Mouse (Mus musculus): ENCODE measurements at regions not wholly inside any gene's neighbourhood (a gene's known extent, or its start where the extent isn't known, plus 50 kb on each side); places are given as distances from the start of the nearest gene placed in this dataset.

- Histone ChIP-seq H3K27me3 (ENCODE audit: control insufficient read depth, insufficient read depth, low read length) (no peaks in the 10 kb centered on the region), H3K4me1 (ENCODE audit: control insufficient read depth, insufficient read depth, low read length) (no peaks in the 10 kb centered on the region), H3K27ac (ENCODE audit: low read length) (no peak overlapping the region), H3K4me2 (ENCODE audit: low read depth, low read length) (no peak overlapping the region), H3K9me3 (replicated peaks; ENCODE audit: control insufficient read depth, low read length) (no peaks in the 10 kb centered on the region), H3K9ac (ENCODE audit: low read length) (no peak overlapping the region), H3K4me3 (replicated peaks; ENCODE audit: low read length) (no peak overlapping the region), H3K36me3 (ENCODE audit: control insufficient read depth, insufficient read depth, low read length) (no peaks in the 10 kb centered on the region)
- 84% methylated on average over 16 of the region's 16 CpGs for WGBS
- ATAC-seq (ENCODE audit: insufficient read depth, low FRiP score) = no peak
Measured at GRCm38 (mm10) chr13:48094275-48095035, 166.6 kb upstream of the Id4 start.

GRCm38 (mm10) chr13:48102156-48102555 is 158.9 kb upstream of the Id4 start:
- H3K9ac ChIP-seq (ENCODE audit: low read length) = no peak overlapping the region
- H3K9me3 ChIP-seq (replicated peaks; ENCODE audit: control insufficient read depth, low read length) = no peaks in the 10 kb centered on the region
- H3K4me1 ChIP-seq (ENCODE audit: control insufficient read depth, insufficient read depth, low read length) = no peaks in the 10 kb centered on the region
- no peak overlapping the region for H3K27ac ChIP-seq (ENCODE audit: low read length)
- 76% methylated on average over 8 of the region's 8 CpGs for WGBS
- H3K36me3 ChIP-seq (ENCODE audit: control insufficient read depth, insufficient read depth, low read length) = no peaks in the 10 kb centered on the region
- no peak overlapping the region for H3K4me3 ChIP-seq (replicated peaks; ENCODE audit: low read length)
- ATAC-seq (ENCODE audit: insufficient read depth, low FRiP score) = no peak
- H3K4me2 ChIP-seq (ENCODE audit: low read depth, low read length) = no peak overlapping the region
- no peaks in the 10 kb centered on the region for H3K27me3 ChIP-seq (ENCODE audit: control insufficient read depth, insufficient read depth, low read length)

- H3K36me3 ChIP-seq (ENCODE audit: control insufficient read depth, insufficient read depth, low read length) = no peaks in the 10 kb centered on the region
- H3K4me2 ChIP-seq (ENCODE audit: low read depth, low read length) = no peak overlapping the region
- H3K9ac ChIP-seq (ENCODE audit: low read length) = no peak overlapping the region
- H3K27ac ChIP-seq (ENCODE audit: low read length) = no peak overlapping the region
- ATAC-seq (ENCODE audit: insufficient read depth, low FRiP score) = no peak
- H3K4me3 ChIP-seq (replicated peaks; ENCODE audit: low read length) = no peak overlapping the region
- no peaks in the 10 kb centered on the region for H3K9me3 ChIP-seq (replicated peaks; ENCODE audit: control insufficient read depth, low read length)
- H3K4me1 ChIP-seq (ENCODE audit: control insufficient read depth, insufficient read depth, low read length) = no peaks in the 10 kb centered on the region
- 62% methylated on average over 7 of the region's 7 CpGs for WGBS
- H3K27me3 ChIP-seq (ENCODE audit: control insufficient read depth, insufficient read depth, low read length) = no peaks in the 10 kb centered on the region
Measured at GRCm38 (mm10) chr13:48102576-48102975, 158.5 kb upstream of the Id4 start.

GRCm38 (mm10) chr13:48104766-48105165 is 156.3 kb upstream of the Id4 start:
- Histone ChIP-seq H3K4me2 (ENCODE audit: low read depth, low read length) (no peak overlapping the region), H3K9ac (ENCODE audit: low read length) (no peak overlapping the region), H3K4me3 (replicated peaks; ENCODE audit: low read length) (no peak overlapping the region), H3K36me3 (ENCODE audit: control insufficient read depth, insufficient read depth, low read length) (no peaks in the 10 kb centered on the region), H3K27me3 (ENCODE audit: control insufficient read depth, insufficient read depth, low read length) (no peaks in the 10 kb centered on the region), H3K4me1 (ENCODE audit: control insufficient read depth, insufficient read depth, low read length) (no peaks in the 10 kb centered on the region), H3K27ac (ENCODE audit: low read length) (no peak overlapping the region), H3K9me3 (replicated peaks; ENCODE audit: control insufficient read depth, low read length) (no peaks in the 10 kb centered on the region)
- no peak for ATAC-seq (ENCODE audit: insufficient read depth, low FRiP score)
- WGBS = 57% methylated on average over 6 of the region's 6 CpGs

GRCm38 (mm10) chr13:48106946-48107345 is 154.1 kb upstream of the Id4 start:
- Histone ChIP-seq H3K9ac (ENCODE audit: low read length) (no peak overlapping the region), H3K27ac (ENCODE audit: low read length) (no peak overlapping the region), H3K9me3 (replicated peaks; ENCODE audit: control insufficient read depth, low read length) (no peaks in the 10 kb centered on the region), H3K36me3 (ENCODE audit: control insufficient read depth, insufficient read depth, low read length) (no peaks in the 10 kb centered on the region), H3K4me3 (replicated peaks; ENCODE audit: low read length) (no peak overlapping the region), H3K27me3 (ENCODE audit: control insufficient read depth, insufficient read depth, low read length) (no peaks in the 10 kb centered on the region), H3K4me2 (ENCODE audit: low read depth, low read length) (no peak overlapping the region), H3K4me1 (ENCODE audit: control insufficient read depth, insufficient read depth, low read length) (no peaks in the 10 kb centered on the region)
- no peak for ATAC-seq (ENCODE audit: insufficient read depth, low FRiP score)
- WGBS = 84% methylated on average over 5 of the region's 5 CpGs

- no peaks in the 10 kb centered on the region for H3K36me3 ChIP-seq (ENCODE audit: control insufficient read depth, insufficient read depth, low read length)
- no peaks in the 10 kb centered on the region for H3K9me3 ChIP-seq (replicated peaks; ENCODE audit: control insufficient read depth, low read length)
- no peak overlapping the region for H3K4me2 ChIP-seq (ENCODE audit: low read depth, low read length)
- H3K4me1 ChIP-seq (ENCODE audit: control insufficient read depth, insufficient read depth, low read length) = no peaks in the 10 kb centered on the region
- no peak for ATAC-seq (ENCODE audit: insufficient read depth, low FRiP score)
- no peak overlapping the region for H3K27ac ChIP-seq (ENCODE audit: low read length)
- no peak overlapping the region for H3K4me3 ChIP-seq (replicated peaks; ENCODE audit: low read length)
- WGBS = 63% methylated on average over 7 of the region's 7 CpGs
- no peaks in the 10 kb centered on the region for H3K27me3 ChIP-seq (ENCODE audit: control insufficient read depth, insufficient read depth, low read length)
- no peak overlapping the region for H3K9ac ChIP-seq (ENCODE audit: low read length)
Measured at GRCm38 (mm10) chr13:48115890-48116289, 145.1 kb upstream of the Id4 start.

GRCm38 (mm10) chr13:48126582-48126981 is 134.4 kb upstream of the Id4 start:
- no peak overlapping the region for H3K4me2 ChIP-seq (ENCODE audit: low read depth, low read length)
- WGBS = 75% methylated on average over 6 of the region's 6 CpGs
- 0 out of 2 replicates have a peak, but pooled peaks cover 4% of the 10 kb centered on the region for H3K4me1 ChIP-seq (ENCODE audit: control insufficient read depth, insufficient read depth, low read length)
- no peak overlapping the region for H3K4me3 ChIP-seq (replicated peaks; ENCODE audit: low read length)
- H3K9me3 ChIP-seq (replicated peaks; ENCODE audit: control insufficient read depth, low read length) = no peaks in the 10 kb centered on the region
- no peak overlapping the region for H3K9ac ChIP-seq (ENCODE audit: low read length)
- no peaks in the 10 kb centered on the region for H3K27me3 ChIP-seq (ENCODE audit: control insufficient read depth, insufficient read depth, low read length)
- H3K27ac ChIP-seq (ENCODE audit: low read length) = no peak overlapping the region
- no peak for ATAC-seq (ENCODE audit: insufficient read depth, low FRiP score)
- H3K36me3 ChIP-seq (ENCODE audit: control insufficient read depth, insufficient read depth, low read length) = no peaks in the 10 kb centered on the region

- peak overlapping the region; percentile 58 for H3K4me2 ChIP-seq (ENCODE audit: low read depth, low read length)
- no peaks in the 10 kb centered on the region for H3K9me3 ChIP-seq (replicated peaks; ENCODE audit: control insufficient read depth, low read length)
- H3K36me3 ChIP-seq (ENCODE audit: control insufficient read depth, insufficient read depth, low read length) = no peaks in the 10 kb centered on the region
- no peak overlapping the region for H3K27ac ChIP-seq (ENCODE audit: low read length)
- no peaks in the 10 kb centered on the region for H3K27me3 ChIP-seq (ENCODE audit: control insufficient read depth, insufficient read depth, low read length)
- 0 out of 2 replicates have a peak, but pooled peaks cover 4% of the 10 kb centered on the region for H3K4me1 ChIP-seq (ENCODE audit: control insufficient read depth, insufficient read depth, low read length)
- peak; percentile 76; the same call in 1 of the 2 replicates for ATAC-seq (ENCODE audit: insufficient read depth, low FRiP score)
- WGBS = 2% methylated on average over 17 of the region's 17 CpGs
- peak overlapping the region; percentile 33 for H3K4me3 ChIP-seq (replicated peaks; ENCODE audit: low read length)
- H3K9ac ChIP-seq (ENCODE audit: low read length) = peak overlapping the region; percentile 49
Measured at GRCm38 (mm10) chr13:48130724-48131123, 130.3 kb upstream of the Id4 start.

GRCm38 (mm10) chr13:48131681-48132080 is 129.3 kb upstream of the Id4 start:
- no peak overlapping the region for H3K4me3 ChIP-seq (replicated peaks; ENCODE audit: low read length)
- no peak for ATAC-seq (ENCODE audit: insufficient read depth, low FRiP score)
- H3K27ac ChIP-seq (ENCODE audit: low read length) = no peak overlapping the region
- H3K27me3 ChIP-seq (ENCODE audit: control insufficient read depth, insufficient read depth, low read length) = no peaks in the 10 kb centered on the region
- no peak overlapping the region for H3K9ac ChIP-seq (ENCODE audit: low read length)
- H3K4me1 ChIP-seq (ENCODE audit: control insufficient read depth, insufficient read depth, low read length) = 0 out of 2 replicates have a peak, but pooled peaks cover 4% of the 10 kb centered on the region
- H3K4me2 ChIP-seq (ENCODE audit: low read depth, low read length) = no peak overlapping the region
- no peaks in the 10 kb centered on the region for H3K9me3 ChIP-seq (replicated peaks; ENCODE audit: control insufficient read depth, low read length)
- 39% methylated on average over 5 of the region's 5 CpGs for WGBS
- no peaks in the 10 kb centered on the region for H3K36me3 ChIP-seq (ENCODE audit: control insufficient read depth, insufficient read depth, low read length)
